In the genomic region with DNA sequence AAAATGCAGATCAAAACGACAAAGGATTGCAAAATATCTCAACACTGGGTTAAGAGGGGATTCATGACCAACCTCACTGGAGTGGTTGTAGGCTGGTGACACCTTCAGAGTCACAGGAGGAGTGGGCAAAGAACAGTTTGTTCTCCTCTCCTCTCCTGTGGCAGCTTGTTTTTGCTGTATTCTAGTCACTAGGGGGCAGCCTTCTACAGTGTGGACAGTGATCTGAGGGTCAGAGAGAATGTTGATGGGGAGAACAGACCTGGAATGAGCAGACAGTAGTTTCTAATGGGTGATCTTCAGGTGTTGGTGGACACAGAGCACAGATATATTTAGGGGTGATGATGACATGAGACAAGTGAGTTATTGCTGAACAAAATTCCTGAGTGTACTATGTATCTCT, we compare ENCODE assay signal across 10 mouse cellular contexts. TPM values are rescaled to one million over a fixed set of nuclear protein-coding genes. Genes with fewer than 3 reads are reported as not detected.
DNase-seq lines count a peak whose midpoint lies in the region; ATAC-seq and TF ChIP-seq lines count a peak whose summit lies in the region.
"Had no signal": no experiment of that assay in that cellular context is flagged by ENCODE, and none has a peak within 500 bp of the region (broad histone marks: within the 10 kb centered on the region; RNA-seq: fewer than 3 reads in every experiment).

No protein-coding gene starts in this region.

- no peak for TF ChIP-seq POLR2A in liver, adult 2 months (IDR thresholded peaks at IDR 0.05; ENCODE audit: extremely low read depth, insufficient read depth, low read length)

- H3K27me3 ChIP-seq in midbrain, embryonic 10.5 days (ENCODE audit: low read depth, poor library complexity, severe bottlenecking) = no peaks in the 10 kb centered on the region
- H3K27me3 ChIP-seq in midbrain, embryonic 16.5 days (ENCODE audit: control insufficient read depth, insufficient read depth, low read depth, low read length) = no peaks in the 10 kb centered on the region
- no peaks in the 10 kb centered on the region for H3K27me3 ChIP-seq in embryonic facial prominence, embryonic 11.5 days (ENCODE audit: control insufficient read depth, insufficient read depth, low read length)
- no peaks in the 10 kb centered on the region for H3K27me3 ChIP-seq in liver, adult 2 months (ENCODE audit: control insufficient read depth, insufficient read depth, low read length)
- H3K27me3 ChIP-seq: lung, embryonic 15.5 days had no signal

- no peak overlapping the region for H3K27ac ChIP-seq in midbrain, embryonic 10.5 days (replicated peaks)
- no peak overlapping the region for H3K27ac ChIP-seq in midbrain, embryonic 16.5 days (ENCODE audit: low read length)
- H3K27ac ChIP-seq in embryonic facial prominence, embryonic 11.5 days (replicated peaks; ENCODE audit: low read depth, low read length) = no peak overlapping the region
- no peak overlapping the region for H3K27ac ChIP-seq in liver, adult 2 months (replicated peaks; ENCODE audit: insufficient read depth, low read depth, low read length)
- H3K27ac ChIP-seq: lung, embryonic 15.5 days had no signal

- no peaks in the 10 kb centered on the region for H3K4me1 ChIP-seq in midbrain, embryonic 10.5 days
- H3K4me1 ChIP-seq in midbrain, embryonic 16.5 days (ENCODE audit: control insufficient read depth, insufficient read depth, low read length) = no peaks in the 10 kb centered on the region
- no peaks in the 10 kb centered on the region for H3K4me1 ChIP-seq in embryonic facial prominence, embryonic 11.5 days (ENCODE audit: control insufficient read depth, insufficient read depth, low read length)
- no peaks in the 10 kb centered on the region for H3K4me1 ChIP-seq in liver, adult 2 months (ENCODE audit: control insufficient read depth, insufficient read depth, low read length)
- H3K4me1 ChIP-seq: lung, embryonic 15.5 days had no signal

- no peaks in the 10 kb centered on the region for H3K9me3 ChIP-seq in midbrain, embryonic 10.5 days (replicated peaks)
- H3K9me3 ChIP-seq in midbrain, embryonic 16.5 days (replicated peaks; ENCODE audit: control insufficient read depth, low read length, poor library complexity, severe bottlenecking) = no peaks in the 10 kb centered on the region
- H3K9me3 ChIP-seq in embryonic facial prominence, embryonic 11.5 days (replicated peaks; ENCODE audit: control insufficient read depth, low read length) = no peaks in the 10 kb centered on the region
- H3K9me3 ChIP-seq: lung, embryonic 15.5 days had no signal

- DNase-seq in adrenal gland, postnatal 10 days = peak; percentile 50
- DNase-seq in adrenal gland, adult 8-10 months = no peak
- peak; percentile 32 for DNase-seq in midbrain, embryonic 10.5 days (ENCODE audit: low spot score)
- DNase-seq in embryonic facial prominence, embryonic 11.5 days (ENCODE audit: low spot score) = peak; percentile 65
- DNase-seq in liver, adult 2 months (ENCODE audit: extremely low read depth, low read depth, low spot score) = peak; percentile 17
- DNase-seq in retina, postnatal 1 day = peak; percentile 72
- DNase-seq in cerebellum, adult 11-12 months = no peak

- ATAC-seq in midbrain, embryonic 16.5 days = no peak
- no peak for ATAC-seq in embryonic facial prominence, embryonic 11.5 days (replicated peaks; ENCODE audit: insufficient number of reproducible peaks, low FRiP score, low TSS enrichment, low read depth)

- peak; percentile 46 for TF ChIP-seq CTCF in liver, adult 2 months (IDR thresholded peaks at IDR 0.05; ENCODE audit: low read depth, low read length)

- H3K9ac ChIP-seq in midbrain, embryonic 16.5 days (ENCODE audit: low read depth, low read length) = no peak overlapping the region
- H3K9ac ChIP-seq in embryonic facial prominence, embryonic 11.5 days (replicated peaks; ENCODE audit: low read length) = no peak overlapping the region
- no peak overlapping the region for H3K9ac ChIP-seq in liver, adult 2 months (ENCODE audit: low read depth, low read length)
- H3K9ac ChIP-seq: lung, embryonic 15.5 days had no signal

- WGBS in midbrain, embryonic 10.5 days = 0% methylated on average over 1 of the region's 1 CpGs
- 3% methylated on average over 1 of the region's 1 CpGs for WGBS in midbrain, embryonic 16.5 days
- WGBS in embryonic facial prominence, embryonic 11.5 days = 8% methylated on average over 1 of the region's 1 CpGs
- 3% methylated on average over 1 of the region's 1 CpGs for WGBS in liver, adult 2 months

- no peak overlapping the region for H3K4me3 ChIP-seq in midbrain, embryonic 10.5 days
- H3K4me3 ChIP-seq in midbrain, embryonic 16.5 days (ENCODE audit: low read depth, low read length) = no peak overlapping the region
- H3K4me3 ChIP-seq in embryonic facial prominence, embryonic 11.5 days (ENCODE audit: low read depth, low read length) = no peak overlapping the region
- H3K4me3 ChIP-seq in liver, adult 2 months (ENCODE audit: insufficient read depth, low read depth, low read length) = no peak overlapping the region
- H3K4me3 ChIP-seq: lung, embryonic 15.5 days had no signal

- no peaks in the 10 kb centered on the region for H3K36me3 ChIP-seq in midbrain, embryonic 10.5 days
- H3K36me3 ChIP-seq in midbrain, embryonic 16.5 days (ENCODE audit: control insufficient read depth, insufficient read depth, low read length) = no peaks in the 10 kb centered on the region
- H3K36me3 ChIP-seq in embryonic facial prominence, embryonic 11.5 days (replicated peaks; ENCODE audit: control insufficient read depth, insufficient read depth, low read depth, low read length) = no peaks in the 10 kb centered on the region
- no peaks in the 10 kb centered on the region for H3K36me3 ChIP-seq in liver, adult 2 months (ENCODE audit: control insufficient read depth, insufficient read depth, low read length)
- H3K36me3 ChIP-seq: lung, embryonic 15.5 days had no signal

- no peak overlapping the region for H3K4me2 ChIP-seq in midbrain, embryonic 16.5 days (ENCODE audit: low read length)
- no peak overlapping the region for H3K4me2 ChIP-seq in embryonic facial prominence, embryonic 11.5 days (ENCODE audit: low read depth, low read length)
- H3K4me2 ChIP-seq: lung, embryonic 15.5 days had no signal

- H3K79me2 ChIP-seq in liver, adult 2 months (ENCODE audit: control insufficient read depth, insufficient read depth, low read length) = no peaks in the 10 kb centered on the region

RNA-seq across cellular contexts. Expression of a gene that starts 15.8 kb away (rescaled TPM):
- total RNA-seq in adrenal gland, postnatal 10 days (2021) = 1 to 10 TPM; 3.9 to 5.9 TPM
- total RNA-seq in adrenal gland, adult 8-10 months (2022) = 1 to 10 TPM; 3.3 to 5.1 (median 4.7) TPM
- 9.7 and 10.9 TPM in 2 replicates for polyA plus RNA-seq in midbrain, embryonic 10.5 days (2016; fragmentation: Nextera tagmentation; extraction: Ambion mirVana)
- 29.3 and 31.4 TPM in 2 replicates for polyA plus RNA-seq in midbrain, embryonic 16.5 days (2015; fragmentation: Nextera tagmentation; extraction: Ambion mirVana)
- 6.7 and 9.6 TPM in 2 replicates for polyA plus RNA-seq in embryonic facial prominence, embryonic 11.5 days (2014; fragmentation: Nextera tagmentation; extraction: Ambion mirVana)
- total RNA-seq in liver, adult 2 months (2014; rRNA removed) = 4.0 and 5.6 TPM in 2 replicates
- polyA plus RNA-seq in liver, adult 2 months (2012; rRNA removed) = 11.8 and 15.7 TPM in 2 replicates

RNA-seq across cellular contexts. Expression of a gene that starts 49.6 kb away (rescaled TPM):
- total RNA-seq in adrenal gland, postnatal 10 days (2021) = not detected
- total RNA-seq in adrenal gland, adult 8-10 months (2022) = not detected
- not detected in 2 replicates for polyA plus RNA-seq in midbrain, embryonic 10.5 days (2016; fragmentation: Nextera tagmentation; extraction: Ambion mirVana)
- 0.16 TPM in 1 of 2 replicates, not detected in the other for polyA plus RNA-seq in midbrain, embryonic 16.5 days (2015; fragmentation: Nextera tagmentation; extraction: Ambion mirVana)
- polyA plus RNA-seq in embryonic facial prominence, embryonic 11.5 days (2014; fragmentation: Nextera tagmentation; extraction: Ambion mirVana) = not detected in 2 replicates
- not detected in 2 replicates for total RNA-seq in liver, adult 2 months (2014; rRNA removed)
- not detected in 2 replicates for polyA plus RNA-seq in liver, adult 2 months (2012; rRNA removed)
- polyA plus RNA-seq: frontal cortex, adult 2 months; lung, embryonic 15.5 days had no signal

Comparison
In these comparisons a context has a peak if more than half of its experiments do, and no peak if none do; other contexts are left out.
1. DNase-seq: peak in adrenal gland, postnatal 10 days (single experiment), midbrain, embryonic 10.5 days (single experiment), embryonic facial prominence, embryonic 11.5 days (single experiment), liver, adult 2 months (single experiment) and retina, postnatal 1 day (single experiment); none in adrenal gland, adult 8-10 months (single experiment) and cerebellum, adult 11-12 months (single experiment).